Mouse (Mus musculus): ENCODE measurements around the gene Trim14.

The Trim14 gene

GRCm38 (mm10) chr4:46527558-46527926 is 8.4 kb downstream of the Trim14 start:
- no peak for DNase-seq (ENCODE audit: low spot score)

- DNase-seq (ENCODE audit: low spot score): peak; percentile 72
These were observed 9.0 kb downstream of the Trim14 start for GRCm38 (mm10) chr4:46526798-46527557.

- no peak for DNase-seq (ENCODE audit: low spot score)
These were observed 9.7 kb downstream of the Trim14 start for GRCm38 (mm10) chr4:46526226-46526625.

GRCm38 (mm10) chr4:46523324-46523723 is 12.6 kb downstream of the Trim14 start:
- DNase-seq (ENCODE audit: low spot score): no peak

- DNase-seq (ENCODE audit: low spot score): no peak
These were observed 14.5 kb downstream of the Trim14 start for GRCm38 (mm10) chr4:46521457-46521856.

GRCm38 (mm10) chr4:46520491-46520890 is 15.4 kb downstream of the Trim14 start:
- DNase-seq (ENCODE audit: low spot score): no peak

GRCm38 (mm10) chr4:46507736-46508460 is 28.0 kb downstream of the Trim14 start:
- peak; percentile 87 for DNase-seq (ENCODE audit: low spot score)

- peak; percentile 94 for DNase-seq (ENCODE audit: low spot score)
These were observed 28.9 kb downstream of the Trim14 start for GRCm38 (mm10) chr4:46506801-46507610.

GRCm38 (mm10) chr4:46505361-46506057 is 30.4 kb downstream of the Trim14 start:
- DNase-seq (ENCODE audit: low spot score): no peak

- no peak for DNase-seq (ENCODE audit: low spot score)
These were observed 32.1 kb downstream of the Trim14 start for GRCm38 (mm10) chr4:46503881-46504280.

- no peak for DNase-seq (ENCODE audit: low spot score)
These were observed 33.1 kb downstream of the Trim14 start for GRCm38 (mm10) chr4:46502606-46503502.

- peak; percentile 61 for DNase-seq (ENCODE audit: low spot score)
These were observed 37.0 kb downstream of the Trim14 start for GRCm38 (mm10) chr4:46498976-46499375.

- no peak for DNase-seq (ENCODE audit: low spot score)
These were observed 37.4 kb downstream of the Trim14 start for GRCm38 (mm10) chr4:46498511-46498910.

- DNase-seq (ENCODE audit: low spot score): peak; percentile 79
These were observed 38.6 kb downstream of the Trim14 start for GRCm38 (mm10) chr4:46497286-46497892.

- DNase-seq (ENCODE audit: low spot score): no peak
These were observed 40.4 kb downstream of the Trim14 start for GRCm38 (mm10) chr4:46495543-46495942.

- DNase-seq (ENCODE audit: low spot score): no peak
These were observed 42.9 kb downstream of the Trim14 start for GRCm38 (mm10) chr4:46493071-46493470.

GRCm38 (mm10) chr4:46489028-46489925 is 46.7 kb downstream of the Trim14 start, which contains the start of gene Nans:
TSS of gene Nans (plus strand) at chr4:46489248.
- peak; percentile 95 for DNase-seq (ENCODE audit: low spot score)

GRCm38 (mm10) chr4:46487348-46487747 is 48.6 kb downstream of the Trim14 start:
- DNase-seq (ENCODE audit: low spot score): no peak

GRCm38 (mm10) chr4:46485696-46486417 is 50.1 kb downstream of the Trim14 start:
- DNase-seq (ENCODE audit: low spot score): peak; percentile 59

All from c-Kit-positive CD71-positive TER-119-positive erythroid progenitor cells, embryonic 14.5 days (primary cell).